Mouse (Mus musculus): ENCODE results near the gene Wdr86. TPM values are rescaled to one million over a fixed set of nuclear protein-coding genes. Genes with fewer than 3 reads are reported as not detected.

The Wdr86 gene
- total RNA-seq, 2 experiments from 2014 or later: not detected

DNA sequence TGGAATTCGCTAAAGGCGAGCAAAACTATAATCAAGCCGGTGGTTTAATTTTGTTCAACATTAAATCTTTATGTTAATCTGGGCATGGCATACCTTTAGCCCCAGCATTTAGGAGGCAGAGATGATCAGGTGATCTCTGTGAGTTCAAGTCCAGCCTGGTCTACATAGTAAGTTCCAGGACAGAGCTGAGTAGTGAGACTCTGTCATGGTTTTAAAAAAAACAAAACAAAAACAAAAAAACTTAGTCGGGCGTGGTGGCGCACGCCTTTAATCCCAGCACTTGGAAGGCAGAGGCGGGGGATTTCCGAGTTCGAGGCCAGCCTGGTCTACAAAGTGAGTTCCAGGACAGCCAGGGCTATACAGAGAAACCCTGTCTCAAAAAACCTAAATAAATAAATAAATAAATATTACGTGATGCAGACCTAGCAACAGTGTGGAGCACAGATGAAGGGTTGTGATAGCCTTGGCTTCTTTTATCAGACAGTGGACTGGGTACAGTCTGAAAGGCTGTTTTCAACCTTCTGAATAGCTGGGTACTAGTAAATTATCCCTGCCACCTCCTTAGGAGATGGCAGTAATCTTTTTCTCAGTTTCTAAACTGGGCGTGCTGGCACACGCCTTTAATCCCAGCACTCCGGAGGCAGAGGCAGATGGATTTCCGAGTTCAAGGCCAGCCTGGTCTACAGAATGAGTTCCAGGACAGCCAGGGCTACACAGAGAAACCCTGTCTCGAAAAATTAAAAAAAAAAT lies 43.7 kb downstream of the Wdr86 start:
- peak; percentile 35; the same call in 1 of the 2 replicates for ATAC-seq (replicated peaks; ENCODE audit: low FRiP score, low TSS enrichment, poor library complexity, severe bottlenecking)

DNA sequence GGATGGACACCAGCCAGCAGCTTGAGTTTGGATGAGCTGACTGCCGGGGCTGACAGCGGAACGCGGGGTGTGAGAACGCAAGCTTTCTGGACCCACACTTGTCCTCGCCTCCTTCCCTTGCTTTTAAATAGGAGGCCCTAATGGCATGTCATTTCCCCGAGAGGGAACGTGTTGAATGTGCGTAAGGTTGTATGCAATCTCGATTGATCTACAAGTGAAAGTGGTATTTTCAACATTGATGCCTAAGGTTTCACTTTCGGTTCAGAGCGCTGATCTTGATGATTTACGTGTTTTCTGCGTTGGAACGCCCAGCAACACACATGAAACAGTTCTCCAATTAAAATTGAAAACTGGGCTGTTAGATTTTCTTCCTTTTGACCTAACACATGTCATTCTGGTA lies 44.4 kb downstream of the Wdr86 start:
- ATAC-seq (replicated peaks; ENCODE audit: low FRiP score, low TSS enrichment, poor library complexity, severe bottlenecking): peak; percentile 16; the same call in 1 of the 2 replicates

DNA sequence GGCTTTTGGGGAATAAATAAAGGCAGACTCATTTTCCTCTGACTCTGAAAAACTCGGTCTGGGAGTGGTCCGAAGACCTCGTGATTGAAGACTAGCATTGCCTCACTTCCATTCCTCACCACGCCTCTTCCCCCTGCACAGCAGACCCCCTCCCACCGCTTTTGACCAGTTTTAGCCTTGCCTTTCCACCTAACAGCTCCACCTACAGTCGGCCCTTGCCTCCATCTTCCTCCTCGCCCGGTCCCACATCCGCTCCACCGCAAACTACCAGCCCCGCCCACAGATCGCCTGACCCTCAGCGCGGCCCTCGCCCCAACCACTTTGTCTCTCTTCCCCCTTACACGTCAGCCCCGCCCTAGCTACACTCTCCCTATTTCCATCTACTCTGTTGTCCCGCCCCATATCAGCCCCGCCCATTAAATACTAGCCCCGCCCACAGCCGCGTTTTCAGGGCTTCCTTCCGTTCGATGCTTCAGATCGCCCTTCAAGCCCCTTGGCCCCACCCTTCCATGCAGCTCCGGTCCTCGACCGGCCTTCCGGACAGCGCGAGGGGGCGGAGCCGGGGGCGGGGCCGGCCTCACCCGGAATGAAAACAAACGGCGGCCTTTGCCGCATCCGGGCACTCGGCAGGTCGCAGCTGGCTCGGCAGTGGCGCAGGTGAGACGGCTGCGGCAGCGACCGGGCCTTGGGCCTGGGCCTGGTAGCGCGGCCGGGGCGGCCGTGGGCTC lies 45.0 kb downstream of the Wdr86 start, which contains the start of gene Nub1:
TSS of gene Nub1 (plus strand) at position 167 of the 728 bp plus-strand sequence.
- ATAC-seq (replicated peaks; ENCODE audit: low FRiP score, low TSS enrichment, poor library complexity, severe bottlenecking): peak; percentile 96

DNA sequence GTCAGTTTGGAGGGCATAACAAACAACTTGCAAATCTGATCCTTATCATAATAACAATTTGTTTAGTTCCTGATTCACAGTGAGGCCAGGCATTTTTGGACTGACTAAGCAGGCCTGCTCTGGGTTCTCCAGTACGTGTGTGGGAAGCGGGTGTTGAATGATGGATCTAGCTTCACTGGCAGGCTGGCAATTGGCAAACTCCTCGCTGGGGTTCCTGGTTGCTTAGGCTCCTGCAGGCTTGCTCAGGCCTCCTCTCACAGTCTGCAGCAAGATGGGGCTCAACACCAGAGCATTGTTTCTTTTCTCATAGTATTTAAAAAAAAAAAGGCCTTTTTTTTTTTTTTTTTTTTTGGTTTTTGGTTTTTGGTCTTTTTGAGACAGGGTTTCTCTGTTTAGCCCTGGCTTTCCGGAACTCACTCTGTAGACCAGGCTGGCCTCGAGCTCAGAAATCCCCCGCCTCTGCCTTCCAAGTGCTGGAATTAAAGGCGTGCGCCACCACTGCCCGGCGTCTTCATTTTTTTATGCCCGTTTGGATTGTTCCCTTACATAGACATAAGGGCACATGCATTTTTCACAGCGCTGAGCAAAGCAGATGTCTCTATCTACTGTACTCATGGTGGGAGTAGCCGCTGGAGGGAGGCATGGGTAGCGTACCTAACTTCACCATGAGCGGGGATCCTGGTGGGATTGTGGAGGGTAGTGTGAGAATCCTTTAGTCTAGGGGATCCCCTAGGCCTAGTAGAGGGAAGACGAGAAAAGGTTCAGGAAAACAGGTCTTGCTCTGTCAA lies 45.8 kb downstream of the Wdr86 start:
- peak; percentile 28 for ATAC-seq (replicated peaks; ENCODE audit: low FRiP score, low TSS enrichment, poor library complexity, severe bottlenecking)

DNA sequence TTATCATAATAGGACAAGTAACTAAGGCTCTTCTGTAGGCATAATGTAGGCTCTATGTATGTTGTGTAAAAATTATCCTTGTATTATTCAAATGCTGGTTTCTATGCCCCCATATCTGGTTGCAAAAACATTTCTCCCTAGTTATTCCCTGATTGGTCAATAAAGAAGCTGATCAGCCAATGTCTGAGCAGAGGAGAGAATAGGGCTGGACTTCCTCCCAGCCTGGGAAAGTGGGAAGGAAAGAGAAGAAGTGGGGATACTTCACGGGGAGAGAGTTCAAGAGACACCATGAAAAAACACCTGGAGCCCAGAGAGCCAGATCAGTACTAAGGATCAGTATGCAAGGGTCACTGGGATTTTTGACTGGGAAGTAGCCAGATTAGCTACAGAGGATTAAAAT lies 49.1 kb downstream of the Wdr86 start:
- ATAC-seq (replicated peaks; ENCODE audit: low FRiP score, low TSS enrichment, poor library complexity, severe bottlenecking): no peak

DNA sequence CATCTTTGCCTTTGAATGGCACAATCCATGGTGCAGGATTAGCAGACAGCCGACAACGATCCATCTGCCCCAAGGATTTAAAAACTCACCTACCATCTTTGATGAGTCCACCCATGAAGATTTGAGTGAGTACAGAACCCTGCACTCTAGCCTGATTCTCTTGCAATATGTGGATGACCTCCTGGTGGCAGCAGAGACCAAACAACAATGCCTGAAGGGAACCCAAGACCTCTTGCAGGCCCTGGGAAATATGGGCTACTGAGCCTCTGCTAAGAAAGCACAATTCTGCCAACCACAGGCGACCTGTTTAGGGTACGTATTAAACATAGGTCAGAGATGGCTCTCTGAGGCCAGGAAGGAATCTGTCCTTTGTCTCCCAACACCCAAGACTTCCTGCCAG lies 56.3 kb downstream of the Wdr86 start:
- peak; percentile 88 for ATAC-seq (replicated peaks; ENCODE audit: low FRiP score, low TSS enrichment, poor library complexity, severe bottlenecking)

Other genes starting within 250 kb of the Wdr86 start
- not detected in 2 replicates for gene Gbx1, start 203.5 kb downstream of the Wdr86 start, total RNA-seq (2014; fragmentation: Nextera tagmentation)
- gene Gbx1, start 203.5 kb downstream of the Wdr86 start, total RNA-seq (2017): not detected in 2 replicates
- not detected in 2 replicates for gene Asb10, start 189.7 kb downstream of the Wdr86 start, total RNA-seq (2014; fragmentation: Nextera tagmentation)
- not detected in 2 replicates for gene Asb10, start 189.7 kb downstream of the Wdr86 start, total RNA-seq (2017)
- not detected in 2 replicates for gene 4931409K22Rik, start 173.9 kb downstream of the Wdr86 start, total RNA-seq (2014; fragmentation: Nextera tagmentation)
- gene 4931409K22Rik, start 173.9 kb downstream of the Wdr86 start, total RNA-seq (2017): not detected in 2 replicates
- 70.2 and 80.7 TPM in 2 replicates for gene Abcf2, start 153.3 kb downstream of the Wdr86 start, total RNA-seq (2014; fragmentation: Nextera tagmentation)
- gene Abcf2, start 153.3 kb downstream of the Wdr86 start, total RNA-seq (2017): 122 and 164 TPM in 2 replicates
- gene Chpf2, start 144.0 kb downstream of the Wdr86 start, total RNA-seq (2014; fragmentation: Nextera tagmentation): 12.0 and 14.7 TPM in 2 replicates
- gene Chpf2, start 144.0 kb downstream of the Wdr86 start, total RNA-seq (2017): 14.5 and 22.5 TPM in 2 replicates
- gene Smarcd3, start 106.3 kb downstream of the Wdr86 start, total RNA-seq (2014; fragmentation: Nextera tagmentation): not detected in 2 replicates
- not detected in 2 replicates for gene Smarcd3, start 106.3 kb downstream of the Wdr86 start, total RNA-seq (2017)
- 18.4 and 22.4 TPM in 2 replicates for gene Nub1, start 45.2 kb downstream of the Wdr86 start, total RNA-seq (2014; fragmentation: Nextera tagmentation)
- gene Nub1, start 45.2 kb downstream of the Wdr86 start, total RNA-seq (2017): 24.3 and 40.1 TPM in 2 replicates
- not detected in 2 replicates for gene Crygn, start 27.3 kb upstream of the Wdr86 start, total RNA-seq (2014; fragmentation: Nextera tagmentation)
- gene Crygn, start 27.3 kb upstream of the Wdr86 start, total RNA-seq (2017): not detected in 2 replicates
- gene Rheb, start 111.9 kb upstream of the Wdr86 start, total RNA-seq (2014; fragmentation: Nextera tagmentation): 71.1 and 91.4 TPM in 2 replicates
- gene Rheb, start 111.9 kb upstream of the Wdr86 start, total RNA-seq (2017): 42.6 and 55.6 TPM in 2 replicates